Mouse (Mus musculus) cerebellum, adult 2 months (tissue): ENCODE results near the gene B230217C12Rik.

Source experiments
- CTCF ChIP-seq: fragments of 200-500 bp; IDR thresholded peaks from 2 replicates; pipeline ENCODE4 v1.5.1; 2011; ENCODE audit warnings: low read depth, mild to moderate bottlenecking, control low read depth, low read length, moderate library complexity, borderline replicate concordance; ENCODE audit not compliant: insufficient read depth
- POLR2A ChIP-seq: fragments of 200-500 bp; IDR thresholded peaks from 2 replicates; pipeline ENCODE4 v1.6.1; 2011; ENCODE audit warnings: low read length, control low read depth, borderline replicate concordance; ENCODE audit not compliant: insufficient read depth

GRCm38 (mm10) chr11:97817379-97817778 is 23.2 kb upstream of the B230217C12Rik start:
- TF ChIP-seq POLR2A = no peak
- no peak for TF ChIP-seq CTCF
